Mouse (Mus musculus): ENCODE measurements around the gene Fam71a. TPM values are rescaled to one million over a fixed set of nuclear protein-coding genes. Genes with fewer than 3 reads are reported as not detected.
A peak's percentile ranks its signal among the peaks of the same experiment; 100 is the strongest.

Fam71a gene
- total and polyA plus RNA-seq, 3 experiments, result not detected

GRCm38 (mm10) chr1:191123696-191124095, 40.9 kb downstream of the Fam71a start:
- WGBS, result 46% methylated on average over 2 of the region's 2 CpGs
- intact Hi-C loops (cut with DNase I), result no loop called here

DNA sequence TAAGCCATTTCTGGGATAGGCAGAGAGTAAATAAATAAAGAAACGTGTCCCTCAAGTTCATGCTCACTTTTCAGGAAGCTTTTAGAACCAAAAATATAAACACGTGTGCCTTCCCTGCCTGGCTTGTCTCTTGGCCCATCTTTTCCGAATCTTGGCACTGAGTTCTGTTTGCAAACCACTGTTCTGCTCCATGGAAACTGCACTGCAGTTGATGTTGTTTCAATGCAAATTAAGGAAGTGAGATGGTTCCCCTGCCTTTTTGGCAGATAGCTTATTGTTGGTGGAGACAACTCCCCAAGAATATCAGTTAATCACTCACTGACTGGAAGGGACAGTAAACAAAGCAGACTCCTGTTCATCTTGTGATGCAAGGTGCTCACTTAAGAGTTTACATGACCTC, 41.9 kb downstream of the Fam71a start:
- peaks cover 2% of the 10 kb centered on the region; the same call in 1 of the 2 replicates for H3K27me3 ChIP-seq (ENCODE audit: control insufficient read depth, insufficient read depth, low read length)
- H3K4me3 ChIP-seq, result no peak overlapping the region
- H3K36me3 ChIP-seq (ENCODE audit: control insufficient read depth, insufficient read depth, low read length), result no peaks in the 10 kb centered on the region
- H3K79me2 ChIP-seq (replicated peaks; ENCODE audit: control insufficient read depth, insufficient read depth, low read length), result no peaks in the 10 kb centered on the region
- WGBS, result 28% methylated on average over 3 of the region's 3 CpGs
- no peak overlapping the region for H3K27ac ChIP-seq
- intact Hi-C loops (cut with DNase I), result no loop called here
- H3K9ac ChIP-seq (ENCODE audit: low read depth, low read length), result no peak overlapping the region
- peak in 1 of 2 experiments; percentile 48 for DNase-seq
- TF ChIP-seq POLR2A (IDR thresholded peaks at IDR 0.05; ENCODE audit: insufficient read depth, low read depth, low read length) (no peak), EP300 (IDR thresholded peaks at IDR 0.05; ENCODE audit: insufficient read depth, low read depth, low read length) (no peak), CTCF (IDR thresholded peaks at IDR 0.05) (no peak)
- peaks cover 2% of the 10 kb centered on the region for H3K4me1 ChIP-seq (ENCODE audit: control insufficient read depth, insufficient read depth, low read length)

More at GRCm38 (mm10) chr1:191123696-191124095, 40.9 kb downstream of the Fam71a start:
- TF ChIP-seq EP300 (IDR thresholded peaks at IDR 0.05; ENCODE audit: insufficient read depth, low read depth, low read length) (no peak), CTCF (IDR thresholded peaks at IDR 0.05) (no peak), POLR2A (IDR thresholded peaks at IDR 0.05; ENCODE audit: insufficient read depth, low read depth, low read length) (no peak)
- H3K36me3 ChIP-seq (ENCODE audit: control insufficient read depth, insufficient read depth, low read length), result no peaks in the 10 kb centered on the region
- DNase-seq, result no peak
- no peak overlapping the region for H3K9ac ChIP-seq (ENCODE audit: low read depth, low read length)
- H3K4me1 ChIP-seq (ENCODE audit: control insufficient read depth, insufficient read depth, low read length), result peaks cover 2% of the 10 kb centered on the region
- H3K4me3 ChIP-seq, result no peak overlapping the region
- peaks cover 2% of the 10 kb centered on the region; the same call in 1 of the 2 replicates for H3K27me3 ChIP-seq (ENCODE audit: control insufficient read depth, insufficient read depth, low read length)
- no peak overlapping the region for H3K27ac ChIP-seq
- no peaks in the 10 kb centered on the region for H3K79me2 ChIP-seq (replicated peaks; ENCODE audit: control insufficient read depth, insufficient read depth, low read length)

- Histone ChIP-seq H3K36me3 (ENCODE audit: control insufficient read depth, insufficient read depth, low read length) (no peaks in the 10 kb centered on the region), H3K9ac (ENCODE audit: low read depth, low read length) (no peak overlapping the region), H3K4me1 (ENCODE audit: control insufficient read depth, insufficient read depth, low read length) (peaks cover 3% of the 10 kb centered on the region; the same call in 1 of the 2 replicates), H3K27me3 (ENCODE audit: control insufficient read depth, insufficient read depth, low read length) (peaks cover 2% of the 10 kb centered on the region; the same call in 1 of the 2 replicates), H3K4me3 (no peak overlapping the region), H3K27ac (no peak overlapping the region), H3K79me2 (replicated peaks; ENCODE audit: control insufficient read depth, insufficient read depth, low read length) (no peaks in the 10 kb centered on the region)
- WGBS, result 62% methylated on average over 11 of the region's 11 CpGs
- TF ChIP-seq CTCF (IDR thresholded peaks at IDR 0.05) (no peak), POLR2A (IDR thresholded peaks at IDR 0.05; ENCODE audit: insufficient read depth, low read depth, low read length) (0 out of 2 replicates have a peak, but pooled peaks have one; percentile 15), EP300 (IDR thresholded peaks at IDR 0.05; ENCODE audit: insufficient read depth, low read depth, low read length) (no peak)
- intact Hi-C loops (cut with DNase I), result no loop called here
- DNase-seq, result peak; percentile 43 to 60
These were observed 48.9 kb downstream of the Fam71a start for GRCm38 (mm10) chr1:191115514-191116238.

DNA sequence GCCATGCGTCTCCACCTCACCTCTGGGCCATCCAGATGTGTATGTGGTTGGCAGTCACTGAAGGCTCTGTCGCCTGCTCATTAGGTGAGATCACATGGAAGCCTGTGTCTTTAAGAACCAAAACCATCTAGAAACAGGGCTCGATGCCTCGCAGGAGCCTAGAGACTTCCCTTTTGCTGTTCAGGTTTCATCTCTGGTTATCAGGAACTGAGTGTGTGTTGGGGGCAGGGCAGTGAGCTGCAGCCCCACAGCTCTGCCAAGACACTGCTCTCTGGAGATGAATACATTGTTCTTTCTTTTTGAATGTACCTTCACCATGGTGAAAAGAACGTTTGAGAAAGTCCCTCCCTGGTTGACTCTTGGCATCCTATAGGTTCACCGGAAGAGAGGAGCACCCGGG, 49.7 kb downstream of the Fam71a start:
- H3K9ac ChIP-seq (ENCODE audit: low read depth, low read length), result no peak overlapping the region
- H3K27me3 ChIP-seq (ENCODE audit: control insufficient read depth, insufficient read depth, low read length), result no peaks in the 10 kb centered on the region
- H3K79me2 ChIP-seq (replicated peaks; ENCODE audit: control insufficient read depth, insufficient read depth, low read length), result no peaks in the 10 kb centered on the region
- no peaks in the 10 kb centered on the region for H3K36me3 ChIP-seq (ENCODE audit: control insufficient read depth, insufficient read depth, low read length)
- intact Hi-C loops (cut with DNase I), result no loop called here
- WGBS, result 47% methylated on average over 7 of the region's 7 CpGs
- DNase-seq, result peak; percentile 24 to 31
- H3K27ac ChIP-seq, result no peak overlapping the region
- peaks cover 3% of the 10 kb centered on the region; the same call in 1 of the 2 replicates for H3K4me1 ChIP-seq (ENCODE audit: control insufficient read depth, insufficient read depth, low read length)
- H3K4me3 ChIP-seq, result no peak overlapping the region
- TF ChIP-seq EP300 (IDR thresholded peaks at IDR 0.05; ENCODE audit: insufficient read depth, low read depth, low read length), result no peak
- no peak for TF ChIP-seq POLR2A (IDR thresholded peaks at IDR 0.05; ENCODE audit: insufficient read depth, low read depth, low read length)
- no peak for TF ChIP-seq CTCF (IDR thresholded peaks at IDR 0.05)

Other genes with a start within 250 kb of the Fam71a start
- 10 to 100 TPM; 27.7 to 28.0 TPM for gene Angel2, start 239.7 kb downstream of the Fam71a start, total RNA-seq (2021)
- 18.5 and 23.8 TPM in 2 replicates for gene Angel2, start 239.7 kb downstream of the Fam71a start, polyA plus RNA-seq (2012; rRNA removed)
- under 1 TPM; 0.31 to 0.41 TPM for gene Vash2, start 185.5 kb downstream of the Fam71a start, total RNA-seq (2021)
- 0.27 and 0.50 TPM in 2 replicates for gene Vash2, start 185.5 kb downstream of the Fam71a start, polyA plus RNA-seq (2012; rRNA removed)
- 1 to 10 TPM; 4.2 to 4.7 TPM for gene Flvcr1, start 138.7 kb downstream of the Fam71a start, total RNA-seq (2021)
- gene Flvcr1, start 138.7 kb downstream of the Fam71a start, polyA plus RNA-seq (2012; rRNA removed), result 4.6 and 6.6 TPM in 2 replicates
- gene Spata45, start 128.2 kb downstream of the Fam71a start, total RNA-seq (2021), result not detected
- gene Spata45, start 128.2 kb downstream of the Fam71a start, polyA plus RNA-seq (2012; rRNA removed), result not detected in 2 replicates
- gene Tatdn3, start 101.9 kb downstream of the Fam71a start, total RNA-seq (2021), result 10 to 100 TPM; 14.3 to 14.6 TPM
- gene Tatdn3, start 101.9 kb downstream of the Fam71a start, polyA plus RNA-seq (2012; rRNA removed), result 11.9 and 25.6 TPM in 2 replicates
- gene Nsl1, start 101.8 kb downstream of the Fam71a start, total RNA-seq (2021), result under 1 TPM; 0.16 to 0.18 TPM
- gene Nsl1, start 101.8 kb downstream of the Fam71a start, polyA plus RNA-seq (2012; rRNA removed), result 0.18 and 0.20 TPM in 2 replicates
- under 1 TPM in 1 of 2 experiments, not detected in 1; 0.60 TPM for gene Batf3, start 67.0 kb downstream of the Fam71a start, total RNA-seq (2021)
- gene Batf3, start 67.0 kb downstream of the Fam71a start, polyA plus RNA-seq (2012; rRNA removed), result 1.3 and 1.8 TPM in 2 replicates
- 10 to 100 TPM; 11.0 to 11.5 TPM for gene Atf3, start 53.2 kb upstream of the Fam71a start, total RNA-seq (2021)
- gene Atf3, start 53.2 kb upstream of the Fam71a start, polyA plus RNA-seq (2012; rRNA removed), result 3.6 and 7.1 TPM in 2 replicates
- 100 to 1,000 TPM in 1 of 2 experiments, 10 to 100 TPM in 1; 95.9 to 107 TPM for gene Nenf, start 153.4 kb upstream of the Fam71a start, total RNA-seq (2021)
- 139 and 182 TPM in 2 replicates for gene Nenf, start 153.4 kb upstream of the Fam71a start, polyA plus RNA-seq (2012; rRNA removed)
- 1 to 10 TPM; 3.3 to 3.6 TPM for gene Tmem206, start 161.1 kb upstream of the Fam71a start, total RNA-seq (2021)
- 3.9 and 6.0 TPM in 2 replicates for gene Tmem206, start 161.1 kb upstream of the Fam71a start, polyA plus RNA-seq (2012; rRNA removed)
- 100 to 1,000 TPM; 105 to 110 TPM for gene Ppp2r5a, start 238.5 kb upstream of the Fam71a start, total RNA-seq (2021)
- gene Ppp2r5a, start 238.5 kb upstream of the Fam71a start, polyA plus RNA-seq (2012; rRNA removed), result 53.7 and 79.2 TPM in 2 replicates

Data from heart, adult 2 months (tissue).